Mouse (Mus musculus): Measurements from ENCODE around the gene Lctl. TPM values are rescaled to one million over a fixed set of nuclear protein-coding genes. Genes with fewer than 3 reads are reported as not detected.
"Not testable (repeated sequence)": the region's sequence is repeated elsewhere in the genome, so short reads cannot be mapped to it uniquely, and the experiment has no call there.

Lctl gene
- total RNA-seq, 2 experiments from 2014 or later = not detected

DNA sequence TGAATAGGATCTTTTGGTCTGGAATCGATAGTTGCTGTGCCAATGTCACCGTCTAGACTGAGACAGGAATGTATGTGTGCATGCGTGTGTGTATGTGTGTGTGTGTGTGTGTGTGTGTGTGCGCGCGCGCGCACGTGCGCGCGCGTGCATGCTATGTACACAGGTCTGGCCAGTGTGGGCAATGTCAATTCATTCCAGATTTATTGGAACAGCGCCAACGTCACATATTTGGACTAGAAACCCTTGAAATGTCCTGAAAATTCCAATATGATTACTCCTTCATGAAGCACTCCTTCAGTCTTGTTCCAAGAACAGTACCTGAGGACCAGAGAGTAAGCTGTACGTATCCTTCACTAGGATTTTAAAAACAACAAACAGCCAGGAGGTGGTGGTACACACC is 6.4 kb upstream of the Lctl start:
- DNase-seq (ENCODE audit: low spot score in 2 of 2) = no peak
- intact Hi-C loops (cut with DNase I) = no loop called here

DNA sequence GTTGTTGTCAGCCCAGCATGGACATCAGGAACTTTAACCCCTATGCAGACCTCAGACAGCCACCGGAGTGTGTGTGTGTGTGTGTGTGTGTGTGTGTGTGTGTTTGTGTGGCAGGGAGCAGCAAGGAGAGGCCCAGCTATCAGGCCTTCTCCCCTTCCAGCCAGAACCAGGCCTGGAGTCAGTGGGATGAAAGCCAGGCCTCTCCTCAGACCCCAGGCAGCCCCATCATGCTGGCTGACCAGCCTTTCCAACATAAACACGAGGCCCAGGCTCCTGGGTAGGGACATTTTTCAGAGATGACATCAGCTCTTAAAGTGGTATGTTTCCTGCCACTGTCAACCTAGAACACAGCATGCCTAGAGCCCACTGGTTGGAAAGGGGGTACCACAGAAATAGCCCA is 2.3 kb upstream of the Lctl start:
- intact Hi-C loops (cut with DNase I) = no loop called here
- no peak for DNase-seq (ENCODE audit: low spot score in 2 of 2)

DNA sequence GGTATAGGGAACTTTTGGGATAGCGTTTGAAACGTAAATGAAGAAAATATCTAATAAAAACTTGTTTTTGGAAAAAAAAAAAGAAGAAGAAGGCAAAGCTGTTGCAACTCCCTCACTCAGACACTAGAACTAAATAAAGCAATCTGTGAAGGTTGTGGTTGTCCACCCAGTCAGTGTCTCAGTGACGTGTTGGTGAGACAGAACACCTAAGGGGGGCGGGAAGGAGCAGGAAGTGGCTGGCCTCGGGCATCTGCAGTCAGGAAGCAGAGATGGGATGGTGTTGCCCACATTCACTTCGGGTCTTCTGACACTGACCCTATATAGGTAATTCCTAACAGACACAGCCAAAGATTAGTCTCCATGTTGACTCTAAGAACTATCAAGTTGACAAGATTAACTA is 1.2 kb upstream of the Lctl start:
- intact Hi-C loops (cut with DNase I) = no loop called here
- DNase-seq (ENCODE audit: low spot score in 2 of 2) = no peak

DNA sequence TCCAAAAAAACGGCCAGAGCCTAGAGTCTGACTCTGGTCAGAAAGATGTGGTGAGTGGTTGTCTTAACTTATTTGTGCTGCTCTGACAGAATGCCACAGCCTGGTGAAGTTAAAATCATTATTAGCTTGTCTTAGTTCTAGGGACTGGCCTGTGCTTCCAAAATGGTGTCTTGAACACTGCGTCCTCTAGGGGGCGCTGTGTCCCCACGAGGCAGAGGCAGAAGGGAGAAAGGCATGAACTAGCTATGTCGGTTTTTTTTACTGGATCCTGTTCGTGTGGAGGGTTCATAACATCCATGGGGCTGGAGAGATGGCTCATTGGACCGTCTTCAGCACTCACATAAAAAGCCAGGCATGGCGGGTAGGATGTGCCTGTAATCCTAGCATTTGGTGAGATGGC is 3.0 kb downstream of the Lctl start:
- intact Hi-C loops (cut with DNase I) = no loop called here
- peak in 1 of 2 experiments; percentile 28 for DNase-seq (ENCODE audit: low spot score in 2 of 2)

DNA sequence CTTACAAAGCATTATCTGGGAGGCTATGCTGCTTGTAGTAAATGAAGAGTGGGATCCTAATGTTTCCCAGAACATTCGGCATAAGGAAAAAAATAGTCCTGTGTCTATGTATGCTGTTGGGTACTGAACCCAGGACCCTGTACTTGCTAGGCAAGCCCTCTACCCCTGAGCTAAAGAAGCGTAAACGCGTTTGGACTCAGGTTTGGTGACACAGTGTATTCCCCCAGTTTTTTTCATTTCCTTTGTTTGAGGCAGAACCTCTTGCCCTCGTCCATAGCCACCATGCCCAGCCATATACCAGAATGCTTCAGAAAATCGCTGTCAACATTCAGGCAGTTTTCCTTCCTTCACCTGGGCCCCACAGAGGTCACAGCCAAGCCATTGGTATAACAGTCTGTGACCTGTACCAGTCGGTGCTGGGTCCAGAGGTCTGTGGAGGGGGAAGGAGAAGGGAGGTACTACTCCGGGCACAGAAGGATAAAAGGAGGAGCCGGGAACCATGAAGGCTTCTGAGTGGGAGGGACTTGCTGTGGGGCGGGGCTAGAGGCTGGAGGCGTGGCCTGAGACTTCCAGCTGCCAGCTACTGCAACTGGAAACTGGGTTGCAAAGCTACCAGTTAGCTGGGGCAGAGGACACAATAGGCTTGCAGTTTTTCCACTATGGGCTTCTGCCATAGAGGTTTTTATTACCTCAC is 3.8 kb downstream of the Lctl start:
- DNase-seq (ENCODE audit: low spot score in 2 of 2) = no peak
- intact Hi-C loops (cut with DNase I) = no loop called here

DNA sequence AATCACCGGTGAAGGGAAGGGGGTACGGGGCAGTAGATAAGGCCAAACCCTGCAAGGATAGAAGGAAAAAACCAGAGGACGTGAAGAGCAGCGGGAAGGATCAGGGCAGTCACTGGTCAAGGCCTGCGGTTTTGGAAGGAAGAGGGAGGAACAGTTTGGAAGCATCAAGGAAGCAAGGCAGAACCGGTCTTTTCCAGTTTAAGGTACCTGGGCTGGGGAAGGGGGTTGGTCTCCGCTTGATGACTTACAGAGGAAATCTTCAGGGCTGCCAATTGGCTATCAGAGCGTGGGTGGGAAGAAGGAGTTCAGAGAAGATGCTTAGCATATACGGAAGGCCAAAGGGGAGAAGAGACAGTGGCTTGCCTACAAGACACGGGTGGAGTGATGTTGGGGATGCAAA is 5.7 kb downstream of the Lctl start:
- intact Hi-C loops (cut with DNase I) = no loop called here
- no peak for DNase-seq (ENCODE audit: low spot score in 2 of 2)

DNA sequence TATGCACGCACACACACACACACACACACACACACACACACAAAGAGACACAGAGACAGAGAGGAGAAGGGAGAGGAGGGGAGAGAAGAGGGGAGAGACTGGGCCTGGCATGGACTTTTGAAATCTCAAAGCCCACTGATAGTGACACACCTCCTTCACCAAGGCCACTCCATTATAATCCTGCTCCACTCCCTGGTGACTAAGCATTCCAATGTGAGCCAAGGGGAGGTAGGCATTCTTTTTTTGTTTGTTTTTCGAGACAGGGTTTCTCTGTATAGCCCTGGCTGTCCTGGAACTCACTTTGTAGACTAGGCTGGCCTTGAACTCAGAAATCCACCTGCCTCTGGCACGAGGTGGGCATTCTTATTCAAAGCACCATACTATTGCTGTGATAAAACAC is 7.9 kb downstream of the Lctl start:
- DNase-seq (ENCODE audit: low spot score in 2 of 2); intact Hi-C loops (cut with DNase I): not testable (repeated sequence)

DNA sequence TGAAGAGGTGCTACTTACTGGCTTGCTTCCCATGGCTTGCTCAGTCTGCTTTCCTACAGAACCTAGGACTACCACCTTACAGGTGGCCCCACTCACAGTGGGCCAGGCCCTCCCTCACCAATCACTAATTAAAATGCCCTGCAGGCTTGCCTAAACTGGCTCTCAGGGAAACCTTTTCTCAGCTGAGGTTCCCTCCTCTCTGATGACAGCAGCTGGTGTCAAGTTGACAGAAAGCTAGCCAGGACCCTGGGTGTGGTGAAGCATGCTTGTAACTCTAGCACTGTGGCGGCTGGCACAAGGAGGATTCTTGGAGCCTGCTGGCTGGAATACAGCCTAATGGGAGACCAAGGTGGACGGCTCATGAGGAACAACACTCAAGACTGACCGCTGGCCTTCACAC is 8.4 kb downstream of the Lctl start:
- no peak for DNase-seq (ENCODE audit: low spot score in 2 of 2)
- intact Hi-C loops (cut with DNase I) = no loop called here

DNA sequence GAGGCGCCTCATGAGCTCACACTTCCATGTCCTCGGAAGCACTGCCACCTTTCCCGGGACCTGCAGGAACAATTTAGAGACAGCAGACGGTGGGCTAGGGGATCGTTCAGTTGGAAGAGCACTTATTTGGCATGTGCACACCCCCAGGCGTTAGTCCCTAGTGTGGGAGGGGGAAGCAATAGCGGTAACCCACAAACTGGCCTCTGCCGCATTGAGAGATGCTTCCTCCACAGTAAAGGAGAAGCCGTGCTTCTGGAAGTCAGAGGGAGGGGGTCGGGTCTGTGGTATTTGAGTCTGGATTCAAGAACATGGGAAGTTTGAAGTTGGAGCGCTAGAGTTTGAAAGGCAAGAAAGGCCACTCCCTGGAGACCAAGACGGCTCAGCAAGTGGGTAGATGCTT is 9.2 kb downstream of the Lctl start:
- no peak for DNase-seq (ENCODE audit: low spot score in 2 of 2)
- intact Hi-C loops (cut with DNase I) = no loop called here

DNA sequence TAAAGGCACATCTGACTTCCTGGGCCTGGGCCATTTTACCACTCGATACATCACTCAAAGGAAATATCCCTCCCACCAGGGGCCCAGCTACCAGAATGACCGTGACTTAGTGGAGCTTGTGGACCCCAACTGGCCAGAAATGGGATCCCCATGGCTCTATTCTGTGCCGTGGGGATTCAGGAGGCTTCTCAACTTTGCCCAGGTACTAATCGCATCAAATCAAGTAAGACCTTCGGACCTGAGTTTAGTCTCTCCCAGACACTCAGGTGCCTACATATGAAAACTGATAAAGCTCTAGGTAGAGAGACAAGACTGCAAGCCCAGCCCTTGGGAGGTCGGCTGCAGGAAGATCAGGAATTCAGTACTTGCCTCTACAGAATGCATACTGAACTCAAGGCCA is 14.7 kb downstream of the Lctl start:
- no peak for DNase-seq (ENCODE audit: low spot score in 2 of 2)

DNA sequence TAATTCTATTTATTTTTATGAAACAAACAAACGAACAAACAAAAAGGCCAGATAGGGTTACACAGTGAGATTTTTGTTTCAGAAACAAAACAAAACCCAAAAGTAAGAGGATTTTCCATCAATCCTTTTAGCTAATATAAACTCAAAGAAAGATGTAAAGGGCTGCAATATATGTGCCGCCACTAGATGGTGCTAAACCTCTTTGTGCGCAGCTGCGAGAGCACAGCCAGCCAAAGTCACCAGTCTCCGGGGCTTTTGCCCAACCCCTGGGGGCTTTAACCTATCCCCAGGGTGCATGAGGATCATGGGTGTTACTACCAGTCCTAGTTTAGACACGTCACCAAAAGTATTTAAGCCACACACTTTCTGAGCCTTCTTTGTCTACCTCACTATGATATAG is 21.9 kb downstream of the Lctl start:
- intact Hi-C loops (cut with DNase I) = loop anchor here (5.0 kb wide), 1 partner anchor 133 kb away; no protein-coding TSS in a partner anchor

More for the DNA sequence above, 14.7 kb downstream of the Lctl start:
- intact Hi-C loops (cut with DNase I) = no loop called here

DNA sequence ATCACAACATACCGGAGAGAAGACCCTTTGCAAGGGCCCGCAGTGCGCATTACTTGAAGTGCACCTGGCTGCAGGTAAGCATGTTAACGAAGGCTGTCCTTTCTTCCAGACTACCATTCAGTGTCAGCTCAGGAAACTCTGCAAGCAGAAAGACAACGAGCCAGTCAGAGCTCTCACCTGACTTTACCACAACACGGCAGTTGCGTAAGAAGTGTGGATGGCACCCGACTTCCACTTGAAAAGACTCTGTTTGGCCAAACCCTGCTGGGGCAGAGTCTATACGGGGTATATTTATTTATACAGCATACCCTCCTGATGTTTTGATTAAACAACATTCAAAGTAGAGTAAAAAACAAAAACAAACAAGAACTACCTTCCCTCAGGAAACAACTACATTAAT is 22.9 kb downstream of the Lctl start:
- intact Hi-C loops (cut with DNase I) = loop anchor here (5.0 kb wide), 1 partner anchor 132 kb away; no protein-coding TSS in a partner anchor
- DNase-seq (ENCODE audit: low spot score in 2 of 2) = no peak

More for the DNA sequence above, 21.9 kb downstream of the Lctl start:
- DNase-seq (ENCODE audit: low spot score in 2 of 2) = peak in 1 of 2 experiments; percentile 35

DNA sequence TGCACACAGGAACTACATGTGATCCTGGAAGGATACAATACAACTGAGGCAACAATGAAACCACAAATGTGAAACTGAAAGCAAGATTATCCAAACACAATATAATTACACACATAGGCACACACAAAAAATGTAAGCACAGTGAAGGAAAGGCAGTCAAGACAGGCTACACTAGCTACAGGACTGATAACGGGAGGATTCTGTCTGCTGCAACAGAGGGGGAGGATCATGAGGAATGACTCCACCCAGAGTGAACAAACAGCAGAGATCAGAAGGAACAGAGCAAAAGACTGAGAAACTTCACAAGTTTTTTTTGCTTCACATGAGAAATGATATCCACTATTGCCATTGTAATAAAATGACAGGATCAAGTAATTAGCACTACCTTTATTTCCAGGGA is 39.7 kb downstream of the Lctl start:
- DNase-seq (ENCODE audit: low spot score in 2 of 2) = no peak
- intact Hi-C loops (cut with DNase I) = no loop called here

DNA sequence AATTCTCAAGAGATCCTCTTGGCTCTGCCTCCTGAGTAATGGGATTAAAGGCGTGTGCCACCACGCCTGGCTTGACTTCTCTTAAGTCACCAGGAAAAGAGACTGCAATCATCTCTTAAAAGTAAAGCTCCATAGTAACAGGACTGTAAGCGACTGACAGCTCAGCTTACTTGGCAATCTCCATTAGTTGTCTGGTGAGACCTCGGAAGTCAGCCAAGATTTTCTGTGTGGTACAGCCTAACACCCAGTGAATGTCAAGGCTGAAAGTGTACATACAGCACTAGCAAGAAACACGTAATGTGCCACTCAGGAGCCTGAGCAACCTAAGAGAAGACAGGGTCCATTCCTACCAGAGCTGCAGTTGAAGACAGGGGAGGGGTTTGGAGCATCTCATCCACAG is 43.5 kb downstream of the Lctl start:
- intact Hi-C loops (cut with DNase I) = no loop called here
- no peak for DNase-seq (ENCODE audit: low spot score in 2 of 2)

DNA sequence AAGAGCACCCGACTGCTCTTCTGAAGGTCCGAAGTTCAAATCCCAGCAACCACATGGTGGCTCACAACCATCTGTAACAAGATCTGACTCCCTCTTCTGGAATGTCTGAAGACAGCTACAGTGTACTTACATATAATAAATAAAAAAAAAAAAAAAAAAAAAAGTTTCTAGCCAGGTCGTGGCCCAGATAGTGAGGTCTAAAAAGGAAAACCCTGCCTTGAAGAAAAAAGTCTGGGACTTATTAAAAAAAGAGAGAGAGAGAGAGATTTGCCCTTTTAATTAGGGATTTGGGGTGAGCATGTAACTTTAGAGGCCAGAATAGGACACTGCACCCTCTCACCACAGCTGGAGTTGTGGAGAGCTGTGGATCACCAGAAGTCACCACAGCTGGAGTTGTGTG is 53.0 kb downstream of the Lctl start:
- DNase-seq (ENCODE audit: low spot score in 2 of 2); intact Hi-C loops (cut with DNase I): not testable (repeated sequence)

DNA sequence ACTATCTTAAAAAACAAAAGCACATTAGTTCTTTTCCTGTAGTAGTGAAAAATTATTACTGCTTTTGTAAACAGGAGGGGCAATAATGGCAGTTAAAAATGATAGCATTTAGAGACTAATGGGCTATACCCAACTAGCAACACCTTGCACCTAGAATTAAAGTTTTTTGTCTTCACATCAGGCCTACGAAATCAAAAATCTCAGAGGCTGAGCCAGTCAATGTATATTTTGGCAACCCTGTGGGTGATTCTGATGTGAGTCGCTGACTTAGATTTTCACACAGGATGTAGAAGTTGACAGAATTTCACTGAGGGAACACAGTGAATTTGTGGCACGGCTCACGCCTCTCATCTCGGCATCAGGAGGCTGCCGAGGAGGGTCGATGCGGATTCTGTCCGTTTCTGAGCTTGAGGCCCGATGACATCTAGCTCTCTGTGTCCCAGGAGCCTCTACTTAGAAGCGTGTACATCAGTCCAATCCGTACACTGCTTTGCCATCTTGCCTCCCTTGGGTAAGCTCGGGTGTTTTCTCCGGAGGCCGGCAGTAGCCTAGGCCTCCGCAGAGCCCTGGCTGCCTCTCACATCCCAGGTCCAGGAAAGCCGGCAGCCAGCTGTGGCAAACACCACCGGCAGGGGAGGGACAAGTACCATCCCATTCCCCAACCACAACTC is 55.3 kb downstream of the Lctl start:
- intact Hi-C loops (cut with DNase I) = no loop called here

DNA sequence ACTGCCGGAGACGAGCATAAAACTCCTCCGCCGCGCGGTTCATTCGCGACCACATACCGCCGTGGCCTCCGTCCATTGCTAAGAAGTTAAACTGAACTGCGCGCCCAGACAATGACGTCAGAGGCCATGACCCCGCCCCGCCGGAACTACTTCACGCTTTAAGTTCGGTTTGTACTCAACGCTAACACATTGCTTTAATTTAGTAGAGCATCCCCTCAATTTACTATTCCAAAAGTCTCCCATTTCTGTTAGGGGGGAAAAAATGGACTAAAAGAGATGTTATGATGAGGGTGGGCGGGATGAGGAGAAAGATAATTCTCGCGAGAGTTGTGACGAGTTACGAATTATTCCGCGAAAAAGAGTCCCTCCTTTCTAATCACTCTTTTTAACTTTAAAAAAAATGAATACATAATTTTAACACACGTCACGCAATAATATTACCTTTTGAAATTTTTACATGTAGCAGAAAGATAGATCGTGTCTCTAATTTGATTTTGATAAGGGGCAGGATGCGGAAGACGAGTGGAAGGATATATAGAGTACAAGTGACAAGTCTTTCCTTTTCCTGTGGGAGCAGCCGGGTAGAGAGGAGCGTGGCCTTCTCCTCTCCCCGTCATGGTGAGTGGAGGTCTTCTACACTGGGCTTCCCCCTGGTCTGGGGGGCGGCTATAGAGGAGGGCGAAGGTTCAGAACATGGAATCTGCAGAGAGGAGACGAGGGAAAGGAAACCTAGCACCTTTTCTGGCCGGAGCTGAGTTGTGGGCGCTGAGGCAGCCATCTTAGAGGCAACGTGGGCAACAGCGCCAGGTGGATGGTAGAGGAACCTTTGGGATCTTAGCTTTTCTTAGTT is 56.1 kb downstream of the Lctl start, which contains the start of the genes Zwilch and Rpl4:
Zwilch (minus strand) TSS at position 289 of the 850 bp plus-strand sequence.
Rpl4 (plus strand) TSS at position 560 of the 850 bp plus-strand sequence.
- intact Hi-C loops (cut with DNase I) = no loop called here
- peak; percentile 71 to 84 for DNase-seq (ENCODE audit: low spot score in 2 of 2)

More for the DNA sequence above, 55.3 kb downstream of the Lctl start:
- no peak for DNase-seq (ENCODE audit: low spot score in 2 of 2)

DNA sequence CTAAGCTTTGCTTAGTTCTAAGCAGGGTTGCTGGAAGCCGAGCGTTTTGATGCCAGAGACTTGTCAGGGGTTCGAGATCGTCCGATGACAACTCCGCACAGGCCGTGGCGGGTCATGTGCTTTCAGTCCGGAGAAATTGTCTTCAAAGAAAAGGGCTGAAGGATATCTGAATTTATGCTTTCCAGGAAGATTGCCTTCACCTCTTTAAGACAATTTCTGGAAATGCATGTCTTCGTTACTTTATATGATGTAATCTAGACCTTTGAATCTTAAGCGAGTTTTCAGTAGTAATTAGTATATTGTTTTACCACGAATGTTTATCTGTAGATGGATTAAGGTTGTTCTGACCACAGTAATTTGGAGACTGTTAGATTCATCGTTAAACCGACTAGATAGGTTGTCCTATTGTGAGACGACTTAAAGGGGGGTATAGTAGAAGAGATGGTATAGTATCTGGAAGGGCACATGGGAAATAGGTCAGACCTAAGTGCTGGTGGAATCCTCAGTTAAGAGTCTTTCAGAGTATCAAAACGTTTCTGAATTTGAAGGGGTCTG is 56.8 kb downstream of the Lctl start:
- intact Hi-C loops (cut with DNase I) = no loop called here
- no peak for DNase-seq (ENCODE audit: low spot score in 2 of 2)

DNA sequence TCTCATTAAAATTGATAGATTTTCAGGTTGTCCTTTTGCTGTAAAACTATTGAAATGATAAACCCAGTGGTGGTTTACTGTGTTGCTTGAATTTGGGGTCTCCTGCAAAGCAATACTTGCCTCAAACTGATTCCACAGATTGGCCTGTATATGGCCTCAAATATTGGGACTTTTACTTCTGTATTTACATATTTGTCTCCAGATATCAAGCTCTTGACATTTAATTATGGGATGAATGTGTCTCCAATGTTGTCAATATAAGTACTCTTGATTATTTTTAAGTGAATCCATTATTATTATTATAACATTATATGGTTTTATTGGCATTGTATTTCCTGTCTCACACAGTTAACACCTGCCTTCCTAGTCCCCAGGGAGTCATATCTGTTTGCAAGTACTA is 57.4 kb downstream of the Lctl start:
- intact Hi-C loops (cut with DNase I) = no loop called here
- DNase-seq (ENCODE audit: low spot score in 2 of 2) = no peak

DNA sequence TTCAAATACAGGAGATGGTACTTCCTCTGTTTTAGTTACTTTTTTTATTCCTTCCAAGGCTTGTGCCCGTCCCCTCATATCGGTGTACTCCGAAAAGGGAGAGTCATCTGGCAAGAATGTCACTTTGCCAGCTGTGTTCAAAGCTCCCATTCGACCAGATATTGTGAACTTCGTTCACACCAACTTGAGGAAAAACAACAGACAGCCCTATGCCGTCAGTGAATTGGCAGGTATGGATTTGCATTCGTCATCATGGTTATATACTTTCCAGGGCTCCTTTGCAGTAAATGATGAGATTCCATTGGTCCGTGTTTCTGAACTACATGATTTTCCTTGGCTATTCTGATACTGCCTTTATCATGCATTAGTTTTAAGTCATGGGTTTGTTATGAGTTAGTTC is 57.8 kb downstream of the Lctl start:
- intact Hi-C loops (cut with DNase I) = no loop called here
- no peak for DNase-seq (ENCODE audit: low spot score in 2 of 2)

Data from left cerebral cortex, postnatal 36 days (tissue).